Mouse (Mus musculus) neutrophil, adult 5-6 weeks (primary cell): ENCODE data around the gene Tmem184b. TPM values are rescaled to one million over a fixed set of nuclear protein-coding genes. Genes with fewer than 3 reads are reported as not detected.
A peak's percentile ranks its signal among the peaks of the same experiment; 100 is the strongest.

Experiments
- ATAC-seq: fragments of 151-379, 151-347 bp; 2 replicates; pipeline ENCODE4 v1.8.0; 2017; ENCODE audit warnings: mild to moderate bottlenecking, moderate TSS enrichment; ENCODE audit not compliant: insufficient number of reproducible peaks, poor library complexity, low FRiP score, severe bottlenecking; ENCODE audit errors: extremely low read depth
- total RNA-seq: library from RNA; stranded (forward); fragments of 200-1000 nt; gene quantifications from 2 replicates; pipeline ENCODE4 v1.2.3, GENCODE M21; 2017

The Tmem184b gene
- total RNA-seq, 1 experiment from 2014 or later = 29.3 TPM

DNA sequence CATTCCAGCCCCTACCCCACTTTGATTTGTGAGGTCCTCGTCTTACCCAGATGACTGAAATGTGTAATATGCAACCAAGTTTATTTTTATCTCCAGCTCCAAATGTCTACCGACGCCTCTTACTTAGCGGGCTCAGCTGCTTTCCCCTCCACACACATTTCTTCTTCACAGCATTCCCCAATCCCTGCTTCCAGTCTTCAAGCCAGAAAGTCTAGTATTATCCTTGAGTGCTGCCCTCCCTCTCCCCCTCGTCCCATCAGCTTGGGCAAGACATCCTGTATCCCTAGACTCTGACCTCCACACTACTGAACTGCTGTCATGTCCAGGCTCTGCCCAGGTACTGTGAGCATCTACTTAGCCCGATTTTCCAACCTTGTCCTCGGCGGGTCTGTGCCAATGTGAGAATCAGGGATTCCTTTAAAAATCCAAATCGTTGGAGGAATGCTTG, 418 bp upstream of the Tmem184b start:
- ATAC-seq = no peak

GRCm38 (mm10) chr15:79402176-79402575, 1.2 kb downstream of the Tmem184b start:
- no peak for ATAC-seq

- ATAC-seq = no peak
Observed at GRCm38 (mm10) chr15:79400975-79401365, 2.4 kb downstream of the Tmem184b start.

DNA sequence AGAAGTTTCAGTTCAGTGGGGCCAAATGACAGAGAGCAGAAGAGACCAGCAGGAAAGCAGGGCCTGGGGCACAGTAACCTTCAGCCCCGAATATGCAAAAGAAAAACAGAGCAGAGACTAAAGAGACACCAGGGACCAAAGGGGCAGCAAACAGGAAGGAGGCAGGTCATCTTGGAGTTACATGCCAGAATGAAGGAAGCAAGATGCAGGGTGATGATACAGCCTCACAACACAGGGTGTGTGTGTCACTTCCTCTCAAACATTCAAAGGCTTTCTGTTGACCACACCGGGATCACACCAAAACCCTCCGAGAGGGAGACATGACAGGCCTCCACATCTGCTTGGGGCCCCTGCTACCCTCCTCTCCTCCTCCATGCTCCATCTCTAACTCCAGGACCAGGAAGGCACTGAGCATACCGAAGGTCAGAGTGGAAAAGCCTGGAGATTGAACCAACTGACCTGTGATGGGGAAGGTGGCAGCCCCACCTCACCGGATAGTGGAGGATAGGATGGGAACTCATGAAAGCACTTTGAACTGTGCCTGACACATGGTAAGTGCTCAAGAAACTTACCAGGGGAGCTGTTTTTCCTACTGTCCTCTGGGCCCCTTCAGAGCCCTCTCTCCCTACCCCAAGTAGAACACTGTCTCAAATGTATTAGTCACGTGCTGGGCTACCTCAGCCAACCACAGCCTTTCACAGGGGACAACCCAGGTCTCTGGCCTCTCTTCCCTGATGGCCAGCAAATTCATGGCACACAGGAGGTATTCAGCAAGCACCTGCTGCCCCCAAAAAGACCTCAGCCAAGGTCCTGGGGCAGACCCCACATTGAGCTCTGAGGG, 3.0 kb downstream of the Tmem184b start:
- ATAC-seq = no peak

- ATAC-seq = no peak
Observed at GRCm38 (mm10) chr15:79399231-79400052, 3.9 kb downstream of the Tmem184b start.

- ATAC-seq = peak; percentile 20; the same call in 1 of the 2 replicates
Observed at GRCm38 (mm10) chr15:79396736-79397135, 6.6 kb downstream of the Tmem184b start.

DNA sequence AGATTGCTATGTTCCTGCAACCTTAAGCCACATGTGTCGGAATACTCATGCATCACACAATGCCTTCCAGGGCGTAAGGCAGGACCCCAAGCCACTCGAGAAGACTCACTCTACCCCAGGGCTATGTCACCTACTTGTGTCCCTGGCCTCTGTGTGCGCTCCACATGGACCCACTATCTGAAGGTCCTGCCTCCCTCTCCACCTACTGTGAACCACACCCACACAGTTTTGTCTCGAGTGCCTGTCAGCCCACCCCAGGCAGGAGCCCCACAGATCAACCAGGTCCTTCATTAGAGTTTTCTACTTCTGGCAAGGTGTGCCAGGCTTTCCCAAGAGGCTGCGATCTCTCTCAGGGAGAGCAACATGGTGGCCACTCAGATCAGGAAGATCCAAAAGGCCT, 8.1 kb downstream of the Tmem184b start:
- ATAC-seq = no peak

GRCm38 (mm10) chr15:79394842-79395241, 8.5 kb downstream of the Tmem184b start:
- no peak for ATAC-seq

DNA sequence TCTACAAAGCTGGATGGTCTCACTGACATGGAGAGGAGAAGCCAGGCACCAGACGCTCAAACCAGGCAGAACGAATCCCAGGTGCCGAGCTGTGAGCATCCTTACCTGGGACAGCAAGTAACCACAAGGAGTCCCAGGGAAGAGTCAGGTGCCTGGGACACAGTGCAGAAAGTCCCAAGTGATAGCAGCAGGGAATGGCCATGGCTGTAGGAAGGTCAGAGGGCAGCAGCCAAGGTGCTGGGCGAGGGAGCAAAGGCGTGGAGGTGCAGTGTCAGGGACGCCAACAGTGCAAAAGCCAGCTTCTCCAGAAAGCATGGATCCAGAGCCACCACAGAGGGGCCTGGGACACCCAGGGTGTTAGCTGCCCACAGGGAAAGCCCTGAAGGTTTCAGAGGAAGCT, 10.3 kb downstream of the Tmem184b start:
- no peak for ATAC-seq

- no peak for ATAC-seq
Observed at GRCm38 (mm10) chr15:79392527-79392926, 10.8 kb downstream of the Tmem184b start.

GRCm38 (mm10) chr15:79391447-79392093, 11.8 kb downstream of the Tmem184b start:
- no peak for ATAC-seq

- ATAC-seq = peak; percentile 34
Observed at GRCm38 (mm10) chr15:79390434-79390833, 12.9 kb downstream of the Tmem184b start.

GRCm38 (mm10) chr15:79388171-79388570, 15.2 kb downstream of the Tmem184b start:
- no peak for ATAC-seq

- no peak for ATAC-seq
Observed at GRCm38 (mm10) chr15:79387611-79388010, 15.8 kb downstream of the Tmem184b start.

DNA sequence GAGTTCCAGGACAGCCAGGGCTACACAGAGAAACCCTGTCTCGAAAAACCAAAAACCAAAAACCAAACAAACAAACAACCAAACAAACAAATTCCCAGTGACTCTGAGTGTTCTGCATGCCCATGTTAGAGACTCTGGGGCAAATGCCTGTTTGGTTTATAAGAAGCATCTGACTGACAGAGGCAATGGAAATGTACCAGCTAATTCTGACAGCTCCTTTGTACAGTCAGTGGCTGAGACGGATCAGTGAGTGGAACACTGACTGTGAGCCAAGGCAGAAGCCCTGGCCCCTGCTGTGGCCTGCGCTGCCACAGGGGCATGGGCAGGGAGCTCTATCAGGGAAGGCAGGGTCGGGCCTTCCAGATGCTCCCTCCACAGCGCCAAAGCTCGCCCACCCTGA, 16.3 kb downstream of the Tmem184b start:
- ATAC-seq = no peak

- ATAC-seq = no peak
Observed at GRCm38 (mm10) chr15:79381644-79382043, 21.7 kb downstream of the Tmem184b start.

DNA sequence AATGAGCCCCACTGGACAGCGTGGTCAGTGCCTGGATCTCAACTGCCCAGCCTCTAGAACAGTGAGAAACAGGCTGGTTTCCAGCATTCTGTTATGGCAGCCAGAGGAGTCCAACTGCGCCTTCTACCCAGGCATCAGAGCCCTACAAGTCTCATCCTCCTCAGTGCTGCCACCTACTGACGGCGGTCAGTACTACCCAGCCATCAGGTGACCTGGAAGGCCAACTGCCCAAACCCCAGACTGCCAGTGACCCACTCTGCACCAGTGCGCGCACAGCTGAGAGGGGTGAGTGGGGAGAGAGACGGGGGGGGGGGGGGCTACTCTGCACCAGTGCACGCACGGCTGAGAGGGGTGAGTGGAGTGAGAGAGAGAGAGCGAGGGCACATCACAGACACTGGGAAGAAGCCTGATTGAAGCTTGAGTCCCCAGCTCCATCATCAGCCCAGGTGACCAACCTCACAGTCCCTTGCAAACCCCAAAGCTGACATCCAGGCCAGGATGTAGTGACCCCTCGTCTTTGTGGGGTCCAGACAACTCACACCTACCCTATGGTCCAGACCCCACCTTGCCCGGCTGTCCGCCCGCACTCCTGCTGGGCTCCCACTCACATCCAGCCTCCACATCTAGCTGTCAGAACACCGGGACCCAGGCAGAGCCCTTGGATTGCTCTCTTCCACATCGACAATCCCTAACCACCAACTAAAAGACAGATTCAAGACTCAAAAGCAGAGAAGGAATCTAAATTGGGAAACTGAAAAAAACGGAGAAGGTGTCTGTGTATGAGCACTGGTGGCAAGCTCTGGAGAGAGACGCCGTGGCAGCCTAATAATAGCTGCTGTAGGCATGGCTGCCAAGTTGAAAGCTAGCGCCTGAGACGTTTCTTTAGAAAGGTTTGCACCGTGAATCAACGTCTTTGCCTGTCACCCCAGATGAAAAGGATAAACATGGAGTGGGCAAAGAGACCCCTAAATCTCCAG, 22.6 kb downstream of the Tmem184b start:
- peak; percentile 76 for ATAC-seq

DNA sequence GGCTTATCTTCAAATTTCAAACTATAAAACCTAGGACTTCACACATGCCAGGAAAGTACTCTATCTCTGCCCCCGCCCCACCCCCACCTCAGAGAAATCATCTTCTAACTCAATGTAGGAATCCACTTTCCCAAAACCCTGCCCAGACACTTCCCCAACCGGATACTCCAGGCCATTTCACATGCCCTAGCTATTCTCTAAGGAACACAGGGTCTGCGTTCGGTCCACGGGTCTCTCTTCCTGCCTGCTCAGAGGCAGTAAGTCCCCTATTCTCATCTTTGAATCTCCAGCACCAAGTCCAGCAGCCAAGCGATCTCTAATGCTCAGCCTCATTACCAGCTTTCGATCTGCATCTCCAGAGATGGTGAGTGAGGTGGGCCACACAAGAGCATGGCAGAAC, 23.7 kb downstream of the Tmem184b start:
- no peak for ATAC-seq
